Mouse (Mus musculus): ENCODE results near the gene 4930595D18Rik. TPM values are rescaled to one million over a fixed set of nuclear protein-coding genes. Genes with fewer than 3 reads are reported as not detected.

Gene 4930595D18Rik
- not detected in 2 replicates for polyA plus RNA-seq (2011; ENCODE audit: insufficient read depth, insufficient read length, low replicate concordance, missing spikeins)

DNA sequence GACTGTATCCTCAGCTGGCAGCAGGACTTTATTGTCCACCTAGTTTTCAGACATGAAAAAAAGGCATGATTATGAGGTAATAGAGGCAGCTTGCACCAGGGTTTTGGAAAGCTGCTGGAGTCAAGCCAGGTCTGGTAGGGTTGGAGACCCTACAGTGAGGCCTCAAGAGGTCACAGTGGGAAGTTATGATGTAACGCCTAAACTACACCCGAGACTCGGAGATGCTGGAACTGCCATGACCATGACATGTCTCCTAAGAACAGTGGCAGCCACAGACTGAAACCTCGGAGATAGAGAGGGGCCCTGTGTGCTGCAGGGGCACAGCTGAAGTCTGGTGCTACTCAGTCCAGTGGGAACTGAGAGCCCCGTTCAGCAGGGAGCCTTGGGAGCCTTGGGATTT lies at the start of gene 4930595D18Rik:
Gene 4930595D18Rik (minus strand): TSS at position 16 of the 400 bp plus-strand sequence.
- Histone ChIP-seq H3K27ac (ENCODE audit: control insufficient read depth, insufficient read depth, low read depth, low read length, poor library complexity) (no peak within 1 kb of the TSS), H3K4me3 (replicated peaks; ENCODE audit: control insufficient read depth, low read depth, low read length) (no peak within 1 kb of the TSS), H3K4me1 (ENCODE audit: control insufficient read depth, insufficient read depth, low read length) (peaks cover 4% of the 10 kb centered on the region)
- 44% methylated on average over 5 of the region's 5 CpGs for WGBS
- TF ChIP-seq CTCF (IDR thresholded peaks at IDR 0.05; ENCODE audit: control insufficient read depth, insufficient read depth, low read length) (no peak), POLR2A (IDR thresholded peaks at IDR 0.05; ENCODE audit: borderline replicate concordance, control insufficient read depth, low read depth, low read length) (no peak)

DNA sequence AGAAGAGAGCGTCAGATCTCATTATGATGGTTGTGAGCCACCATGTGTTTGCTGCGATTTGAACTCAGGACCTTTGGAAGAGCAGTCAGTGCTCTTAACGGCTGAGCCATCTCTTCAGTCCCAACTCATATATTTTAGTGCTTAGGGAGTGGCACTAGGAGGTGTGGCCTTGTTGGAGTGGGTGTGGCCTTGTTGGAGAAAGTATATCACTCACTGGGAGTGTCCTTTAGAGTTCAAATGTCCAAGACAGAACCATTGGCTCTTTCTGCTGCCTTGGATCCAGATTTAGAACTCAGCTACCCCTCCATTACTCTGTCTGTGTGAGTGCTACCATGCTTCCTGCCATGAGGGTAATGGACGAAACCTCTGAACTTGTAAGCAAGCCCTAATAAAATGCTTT lies 49.5 kb upstream of the 4930595D18Rik start:
- Histone ChIP-seq H3K4me3 (replicated peaks; ENCODE audit: control insufficient read depth, low read depth, low read length) (no peak overlapping the region), H3K4me1 (ENCODE audit: control insufficient read depth, insufficient read depth, low read length) (no peaks in the 10 kb centered on the region; the same call in 1 of the 2 replicates), H3K27ac (ENCODE audit: control insufficient read depth, insufficient read depth, low read depth, low read length, poor library complexity) (no peak overlapping the region)
- WGBS, result 82% methylated on average over 4 of the region's 4 CpGs
- no peak for TF ChIP-seq POLR2A (IDR thresholded peaks at IDR 0.05; ENCODE audit: borderline replicate concordance, control insufficient read depth, low read depth, low read length)
- TF ChIP-seq CTCF (IDR thresholded peaks at IDR 0.05; ENCODE audit: control insufficient read depth, insufficient read depth, low read length), result no peak

- WGBS, result 43% methylated on average over 2 of the region's 2 CpGs
- TF ChIP-seq CTCF (IDR thresholded peaks at IDR 0.05; ENCODE audit: control insufficient read depth, insufficient read depth, low read length) (no peak), POLR2A (IDR thresholded peaks at IDR 0.05; ENCODE audit: borderline replicate concordance, control insufficient read depth, low read depth, low read length) (no peak)
Measured at GRCm38 (mm10) chr12:111230793-111231192, 46.5 kb upstream of the 4930595D18Rik start.

GRCm38 (mm10) chr12:111228488-111228887 lies 44.2 kb upstream of the 4930595D18Rik start:
- Histone ChIP-seq H3K27ac (ENCODE audit: control insufficient read depth, insufficient read depth, low read depth, low read length, poor library complexity) (no peak overlapping the region), H3K4me1 (ENCODE audit: control insufficient read depth, insufficient read depth, low read length) (peaks cover 4% of the 10 kb centered on the region; the same call in 1 of the 2 replicates), H3K4me3 (replicated peaks; ENCODE audit: control insufficient read depth, low read depth, low read length) (no peak overlapping the region)
- TF ChIP-seq CTCF (IDR thresholded peaks at IDR 0.05; ENCODE audit: control insufficient read depth, insufficient read depth, low read length) (no peak), POLR2A (IDR thresholded peaks at IDR 0.05; ENCODE audit: borderline replicate concordance, control insufficient read depth, low read depth, low read length) (no peak)
- 92% methylated on average over 5 of the region's 5 CpGs for WGBS

More at GRCm38 (mm10) chr12:111230793-111231192, 46.5 kb upstream of the 4930595D18Rik start:
- no peak overlapping the region for H3K4me3 ChIP-seq (replicated peaks; ENCODE audit: control insufficient read depth, low read depth, low read length)
- peaks cover 4% of the 10 kb centered on the region; the same call in 1 of the 2 replicates for H3K4me1 ChIP-seq (ENCODE audit: control insufficient read depth, insufficient read depth, low read length)
- H3K27ac ChIP-seq (ENCODE audit: control insufficient read depth, insufficient read depth, low read depth, low read length, poor library complexity), result no peak overlapping the region; the same call in 1 of the 2 replicates

- no peak overlapping the region for H3K27ac ChIP-seq (ENCODE audit: control insufficient read depth, insufficient read depth, low read depth, low read length, poor library complexity)
Measured at GRCm38 (mm10) chr12:111227410-111227809, 43.1 kb upstream of the 4930595D18Rik start.

DNA sequence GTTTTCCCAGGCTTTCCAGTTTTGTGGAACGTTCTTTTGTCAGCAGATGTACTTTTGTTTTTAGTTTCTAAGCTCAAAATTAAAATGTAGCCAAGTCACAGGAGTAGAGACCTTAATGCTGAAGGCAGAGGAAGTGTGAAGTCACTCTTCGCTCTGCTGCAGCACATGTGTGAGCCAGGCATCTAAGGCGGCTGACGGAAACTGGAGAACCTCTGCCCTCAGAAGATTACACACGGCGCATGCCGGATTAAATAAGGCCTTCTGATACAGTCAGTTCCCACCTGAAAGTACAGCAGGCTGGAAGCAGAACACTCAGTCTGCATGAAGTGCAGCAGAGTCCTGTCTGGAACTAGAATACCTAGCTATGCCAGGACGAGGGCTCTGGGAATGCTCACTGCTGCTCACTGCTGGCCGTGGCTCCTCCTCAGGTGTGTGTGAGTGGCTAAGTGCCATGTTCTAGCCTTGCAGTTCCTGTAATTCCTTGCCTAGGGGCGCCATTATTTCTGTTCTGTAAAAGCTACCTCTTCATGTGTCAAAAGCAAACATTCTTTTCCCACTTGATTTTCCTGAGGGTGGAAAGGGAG lies 41.0 kb upstream of the 4930595D18Rik start:
- TF ChIP-seq CTCF (IDR thresholded peaks at IDR 0.05; ENCODE audit: control insufficient read depth, insufficient read depth, low read length) (no peak), POLR2A (IDR thresholded peaks at IDR 0.05; ENCODE audit: borderline replicate concordance, control insufficient read depth, low read depth, low read length) (no peak)
- 51% methylated on average over 10 of the region's 10 CpGs for WGBS
- Histone ChIP-seq H3K27ac (ENCODE audit: control insufficient read depth, insufficient read depth, low read depth, low read length, poor library complexity) (no peak overlapping the region), H3K4me3 (replicated peaks; ENCODE audit: control insufficient read depth, low read depth, low read length) (no peak overlapping the region), H3K4me1 (ENCODE audit: control insufficient read depth, insufficient read depth, low read length) (peaks cover 4% of the 10 kb centered on the region; the same call in 1 of the 2 replicates)

More at GRCm38 (mm10) chr12:111227410-111227809, 43.1 kb upstream of the 4930595D18Rik start:
- WGBS, result 11% methylated on average over 4 of the region's 4 CpGs
- H3K4me1 ChIP-seq (ENCODE audit: control insufficient read depth, insufficient read depth, low read length), result peaks cover 4% of the 10 kb centered on the region; the same call in 1 of the 2 replicates
- no peak overlapping the region for H3K4me3 ChIP-seq (replicated peaks; ENCODE audit: control insufficient read depth, low read depth, low read length)
- TF ChIP-seq POLR2A (IDR thresholded peaks at IDR 0.05; ENCODE audit: borderline replicate concordance, control insufficient read depth, low read depth, low read length), result no peak
- TF ChIP-seq CTCF (IDR thresholded peaks at IDR 0.05; ENCODE audit: control insufficient read depth, insufficient read depth, low read length), result no peak

DNA sequence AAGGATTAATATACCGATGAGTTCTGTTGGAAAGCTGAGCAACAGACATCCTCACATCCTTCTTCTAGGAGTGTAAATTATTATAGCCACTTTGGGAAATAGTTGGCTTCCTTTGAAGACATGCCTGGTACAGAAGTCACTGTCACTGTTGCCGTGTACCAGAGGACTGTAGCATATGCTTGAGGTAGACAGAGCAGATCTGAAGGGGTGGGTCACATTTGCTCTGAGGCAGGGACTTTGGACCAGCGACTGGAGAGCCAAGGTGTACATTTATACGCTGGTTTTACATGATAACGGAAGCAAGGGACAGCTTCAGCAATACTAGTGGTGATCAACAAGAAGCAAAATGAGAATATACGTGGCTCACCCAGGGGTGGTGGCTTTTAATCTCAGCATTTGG lies 34.6 kb upstream of the 4930595D18Rik start:
- Histone ChIP-seq H3K27ac (ENCODE audit: control insufficient read depth, insufficient read depth, low read depth, low read length, poor library complexity) (no peak overlapping the region), H3K4me1 (ENCODE audit: control insufficient read depth, insufficient read depth, low read length) (no peaks in the 10 kb centered on the region; the same call in 1 of the 2 replicates), H3K4me3 (replicated peaks; ENCODE audit: control insufficient read depth, low read depth, low read length) (no peak overlapping the region)
- 88% methylated on average over 6 of the region's 6 CpGs for WGBS
- TF ChIP-seq CTCF (IDR thresholded peaks at IDR 0.05; ENCODE audit: control insufficient read depth, insufficient read depth, low read length) (no peak), POLR2A (IDR thresholded peaks at IDR 0.05; ENCODE audit: borderline replicate concordance, control insufficient read depth, low read depth, low read length) (no peak)

- WGBS, result 84% methylated on average over 5 of the region's 5 CpGs
- H3K27ac ChIP-seq (ENCODE audit: control insufficient read depth, insufficient read depth, low read depth, low read length, poor library complexity), result no peak overlapping the region
- no peak for TF ChIP-seq CTCF (IDR thresholded peaks at IDR 0.05; ENCODE audit: control insufficient read depth, insufficient read depth, low read length)
- TF ChIP-seq POLR2A (IDR thresholded peaks at IDR 0.05; ENCODE audit: borderline replicate concordance, control insufficient read depth, low read depth, low read length), result no peak
- H3K4me3 ChIP-seq (replicated peaks; ENCODE audit: control insufficient read depth, low read depth, low read length), result no peak overlapping the region
- H3K4me1 ChIP-seq (ENCODE audit: control insufficient read depth, insufficient read depth, low read length), result no peaks in the 10 kb centered on the region
Measured at GRCm38 (mm10) chr12:111211729-111212128, 27.4 kb upstream of the 4930595D18Rik start.

All from bone marrow, adult 2 months (tissue).